Mouse (Mus musculus) midbrain, embryonic 13.5 days (tissue): ENCODE measurements around the gene Tk1. TPM values are rescaled to one million over a fixed set of nuclear protein-coding genes. Genes with fewer than 3 reads are reported as not detected.
A peak's percentile ranks its signal among the peaks of the same experiment; 100 is the strongest.

ENCODE experiments used
- ATAC-seq: fragments of 200-750 bp; cut with Nextera tagmentation; 2 replicates; pipeline ENCODE4 v1.8.0; 2017; ENCODE audit warnings: mild to moderate bottlenecking, moderate TSS enrichment, moderate library complexity
- H3K27ac ChIP-seq: fragments of 300-500 bp; sonication (generic); 2 replicates; pipeline ENCODE4 v1.5.1; 2015; ENCODE audit warnings: inconsistent platforms, mild to moderate bottlenecking, moderate library complexity
- H3K27me3 ChIP-seq: fragments of 300-500 bp; sonication (generic); 2 replicates; pipeline ENCODE4 v1.6.1; 2015; ENCODE audit warnings: mild to moderate bottlenecking, inconsistent platforms
- H3K36me3 ChIP-seq: fragments of 300-500 bp; sonication (generic); 2 replicates; pipeline ENCODE4 v1.6.1; 2015; ENCODE audit warnings: mild to moderate bottlenecking, inconsistent platforms
- H3K4me1 ChIP-seq: fragments of 300-500 bp; sonication (generic); replicated peaks from 2 replicates; pipeline ENCODE4 v1.6.1; 2015; ENCODE audit warnings: inconsistent platforms
- H3K4me2 ChIP-seq: fragments of 300-500 bp; sonication (generic); replicated peaks from 2 replicates; pipeline ENCODE4 v1.6.1; 2015; ENCODE audit warnings: moderate library complexity, mild to moderate bottlenecking, inconsistent platforms
- H3K4me3 ChIP-seq: fragments of 300-500 bp; sonication (generic); replicated peaks from 2 replicates; pipeline ENCODE4 v1.5.1; 2015; ENCODE audit warnings: mild to moderate bottlenecking, inconsistent platforms
- H3K9ac ChIP-seq: fragments of 300-500 bp; sonication (generic); replicated peaks from 2 replicates; pipeline ENCODE4 v1.6.1; 2015; ENCODE audit warnings: mild to moderate bottlenecking, inconsistent platforms
- H3K9me3 ChIP-seq: fragments of 300-500 bp; sonication (generic); 2 replicates; pipeline ENCODE4 v1.6.1; 2016; ENCODE audit warnings: mild to moderate bottlenecking, inconsistent platforms
- WGBS: fragments of 180-500 bp; shearing (Covaris S2); methylation state at CpG from one replicate; pipeline ENCODE4 v1.1.7; 2015; 5-methylcytosine and 5-hydroxymethylcytosine counted together
- polyA plus RNA-seq: library from polyadenylated mRNA; unstranded; fragments of >200 nt; fragmentation: Nextera tagmentation; extraction: Ambion mirVana; gene quantifications from 2 replicates; pipeline ENCODE4 v1.2.1, GENCODE M21; 2015

Tk1 gene
- polyA plus RNA-seq, 1 experiment from 2014 or later, result 36.2 TPM

GRCm38 (mm10) chr11:117782705-117783034, 43.2 kb downstream of the Tk1 start:
- no peak for ATAC-seq
- H3K9ac ChIP-seq, result peak overlapping the region; percentile 58; the same call in 1 of the 2 replicates
- peak overlapping the region; percentile 28 for H3K4me3 ChIP-seq
- H3K9me3 ChIP-seq, result no peaks in the 10 kb centered on the region
- peaks cover 37% of the 10 kb centered on the region for H3K4me1 ChIP-seq
- no peak overlapping the region for H3K27ac ChIP-seq
- 42% methylated on average over 9 of the region's 9 CpGs for WGBS
- H3K4me2 ChIP-seq, result peak overlapping the region; percentile 61
- H3K36me3 ChIP-seq, result no peaks in the 10 kb centered on the region
- H3K27me3 ChIP-seq, result peaks cover 69% of the 10 kb centered on the region

- Histone ChIP-seq H3K36me3 (no peaks in the 10 kb centered on the region), H3K4me2 (peak within 1 kb of the TSS; percentile 61), H3K27me3 (peaks cover 69% of the 10 kb centered on the region), H3K4me1 (peaks cover 37% of the 10 kb centered on the region), H3K9ac (peak within 1 kb of the TSS; percentile 58; the same call in 1 of the 2 replicates), H3K4me3 (peak within 1 kb of the TSS; percentile 28), H3K9me3 (no peaks in the 10 kb centered on the region), H3K27ac (no peak within 1 kb of the TSS)
- no peak for ATAC-seq
- 44% methylated on average over 24 of the region's 24 CpGs for WGBS
Observed at GRCm38 (mm10) chr11:117781993-117782704, 43.7 kb downstream of the Tk1 start, which contains the start of the genes Tmc8 and Tmc6. Tmc8 (plus strand) TSS chr11:117782076. Tmc6 (minus strand) TSS chr11:117782198.

GRCm38 (mm10) chr11:117781199-117781821, 44.6 kb downstream of the Tk1 start:
- H3K4me1 ChIP-seq, result peaks cover 37% of the 10 kb centered on the region
- 26% methylated on average over 18 of the region's 18 CpGs for WGBS
- H3K4me3 ChIP-seq, result no peak overlapping the region
- no peak overlapping the region for H3K9ac ChIP-seq
- H3K27me3 ChIP-seq, result peaks cover 69% of the 10 kb centered on the region
- H3K36me3 ChIP-seq, result no peaks in the 10 kb centered on the region
- H3K4me2 ChIP-seq, result peak overlapping the region; percentile 49
- H3K9me3 ChIP-seq, result no peaks in the 10 kb centered on the region
- ATAC-seq, result no peak
- no peak overlapping the region for H3K27ac ChIP-seq

GRCm38 (mm10) chr11:117780582-117781111, 45.2 kb downstream of the Tk1 start:
- Histone ChIP-seq H3K36me3 (no peaks in the 10 kb centered on the region), H3K9ac (peak overlapping the region; percentile 48; the same call in 1 of the 2 replicates), H3K4me3 (peak overlapping the region; percentile 32), H3K4me1 (peaks cover 37% of the 10 kb centered on the region), H3K4me2 (peak overlapping the region; percentile 49), H3K27ac (no peak overlapping the region), H3K9me3 (no peaks in the 10 kb centered on the region), H3K27me3 (peaks cover 69% of the 10 kb centered on the region)
- no peak for ATAC-seq
- 4% methylated on average over 19 of the region's 19 CpGs for WGBS

GRCm38 (mm10) chr11:117780199-117780515, 45.7 kb downstream of the Tk1 start:
- Histone ChIP-seq H3K27ac (0 out of 2 replicates have a peak overlapping the region, but pooled peaks have one; percentile 62), H3K9me3 (no peaks in the 10 kb centered on the region), H3K4me2 (peak overlapping the region; percentile 49), H3K27me3 (peaks cover 69% of the 10 kb centered on the region), H3K4me3 (peak overlapping the region; percentile 32), H3K4me1 (peaks cover 37% of the 10 kb centered on the region), H3K9ac (peak overlapping the region; percentile 48; the same call in 1 of the 2 replicates), H3K36me3 (no peaks in the 10 kb centered on the region)
- peak; percentile 5; the same call in 1 of the 2 replicates for ATAC-seq
- 3% methylated on average over 17 of the region's 17 CpGs for WGBS

GRCm38 (mm10) chr11:117779434-117780198, 46.3 kb downstream of the Tk1 start:
- Histone ChIP-seq H3K4me3 (peak overlapping the region; percentile 32), H3K4me1 (peaks cover 37% of the 10 kb centered on the region), H3K27me3 (peaks cover 64% of the 10 kb centered on the region), H3K36me3 (no peaks in the 10 kb centered on the region), H3K9me3 (no peaks in the 10 kb centered on the region), H3K27ac (peak overlapping the region; percentile 62), H3K4me2 (peak overlapping the region; percentile 49), H3K9ac (peak overlapping the region; percentile 48; the same call in 1 of the 2 replicates)
- 5% methylated on average over 38 of the region's 38 CpGs for WGBS
- ATAC-seq, result peak; percentile 34

GRCm38 (mm10) chr11:117778851-117779433, 47.0 kb downstream of the Tk1 start:
- 0 out of 2 replicates have a peak overlapping the region, but pooled peaks have one; percentile 32 for H3K4me3 ChIP-seq
- peaks cover 37% of the 10 kb centered on the region for H3K4me1 ChIP-seq
- no peak for ATAC-seq
- peaks cover 57% of the 10 kb centered on the region for H3K27me3 ChIP-seq
- H3K9ac ChIP-seq, result no peak overlapping the region
- no peaks in the 10 kb centered on the region for H3K9me3 ChIP-seq
- H3K36me3 ChIP-seq, result no peaks in the 10 kb centered on the region
- peak overlapping the region; percentile 49; the same call in 1 of the 2 replicates for H3K4me2 ChIP-seq
- WGBS, result 77% methylated on average over 12 of the region's 12 CpGs
- H3K27ac ChIP-seq, result peak overlapping the region; percentile 62

GRCm38 (mm10) chr11:117778031-117778430, 47.9 kb downstream of the Tk1 start:
- peaks cover 49% of the 10 kb centered on the region for H3K27me3 ChIP-seq
- H3K36me3 ChIP-seq, result no peaks in the 10 kb centered on the region
- H3K27ac ChIP-seq, result no peak overlapping the region
- no peak overlapping the region for H3K4me3 ChIP-seq
- no peaks in the 10 kb centered on the region for H3K9me3 ChIP-seq
- no peak overlapping the region for H3K9ac ChIP-seq
- no peak for ATAC-seq
- WGBS, result 96% methylated on average over 11 of the region's 11 CpGs
- peaks cover 29% of the 10 kb centered on the region for H3K4me1 ChIP-seq
- H3K4me2 ChIP-seq, result no peak overlapping the region

- 87% methylated on average over 5 of the region's 5 CpGs for WGBS
- Histone ChIP-seq H3K9ac (no peak overlapping the region), H3K27me3 (peaks cover 40% of the 10 kb centered on the region), H3K4me1 (peaks cover 25% of the 10 kb centered on the region), H3K36me3 (no peaks in the 10 kb centered on the region), H3K4me3 (no peak overlapping the region), H3K9me3 (no peaks in the 10 kb centered on the region), H3K4me2 (no peak overlapping the region), H3K27ac (no peak overlapping the region)
- ATAC-seq, result no peak
Observed at GRCm38 (mm10) chr11:117777111-117777510, 48.8 kb downstream of the Tk1 start.

GRCm38 (mm10) chr11:117776085-117776792, 49.7 kb downstream of the Tk1 start:
- no peaks in the 10 kb centered on the region for H3K36me3 ChIP-seq
- WGBS, result 90% methylated on average over 14 of the region's 14 CpGs
- peaks cover 31% of the 10 kb centered on the region for H3K27me3 ChIP-seq
- peaks cover 23% of the 10 kb centered on the region for H3K4me1 ChIP-seq
- H3K4me2 ChIP-seq, result no peak overlapping the region
- no peak for ATAC-seq
- H3K4me3 ChIP-seq, result no peak overlapping the region
- H3K9ac ChIP-seq, result no peak overlapping the region
- no peak overlapping the region for H3K27ac ChIP-seq
- H3K9me3 ChIP-seq, result no peaks in the 10 kb centered on the region

- Histone ChIP-seq H3K9ac (no peak overlapping the region), H3K27me3 (peaks cover 24% of the 10 kb centered on the region), H3K36me3 (no peaks in the 10 kb centered on the region), H3K4me3 (no peak overlapping the region), H3K4me2 (no peak overlapping the region), H3K9me3 (no peaks in the 10 kb centered on the region), H3K27ac (no peak overlapping the region), H3K4me1 (peaks cover 16% of the 10 kb centered on the region)
- no peak for ATAC-seq
- 92% methylated on average over 13 of the region's 13 CpGs for WGBS
Observed at GRCm38 (mm10) chr11:117775540-117775939, 50.4 kb downstream of the Tk1 start.
